Mouse (Mus musculus) layer of hippocampus, adult 9-10 months (tissue): ENCODE measurements around the gene Ypel3.
"Not testable (repeated sequence)": the region's sequence is repeated elsewhere in the genome, so short reads cannot be mapped to it uniquely, and the experiment has no call there.

Experiments used
- DNase-seq: peaks from one replicate; pipeline ENCODE4 v3.0.0; 2022; ENCODE audit warnings: low spot score

The Ypel3 gene

DNA sequence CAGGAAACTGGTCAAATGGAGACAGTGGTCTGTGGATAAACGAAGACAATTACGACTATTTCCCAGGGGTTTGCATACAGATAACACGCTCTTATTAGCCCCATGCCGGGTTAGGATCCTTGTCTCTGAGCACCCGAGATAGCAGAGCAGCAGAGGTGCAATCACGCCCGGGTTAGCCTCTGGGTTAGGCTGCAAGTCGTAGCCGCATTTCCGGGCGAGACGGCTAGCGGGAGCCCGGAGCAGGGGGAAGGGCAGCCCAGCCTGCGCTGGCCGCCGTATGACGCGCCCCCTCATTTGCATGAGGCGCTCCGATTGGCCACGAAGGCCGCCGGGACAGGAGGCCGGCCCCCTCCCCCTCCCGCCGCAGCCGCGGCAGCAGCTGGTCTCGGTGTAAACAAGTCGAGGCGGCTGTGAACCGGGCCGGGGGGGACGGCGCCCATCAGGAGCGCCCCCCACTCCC, at the start of gene Ypel3:
Ypel3 (plus strand) TSS at position 358 of the 460 bp plus-strand sequence.
- DNase-seq: no peak

DNA sequence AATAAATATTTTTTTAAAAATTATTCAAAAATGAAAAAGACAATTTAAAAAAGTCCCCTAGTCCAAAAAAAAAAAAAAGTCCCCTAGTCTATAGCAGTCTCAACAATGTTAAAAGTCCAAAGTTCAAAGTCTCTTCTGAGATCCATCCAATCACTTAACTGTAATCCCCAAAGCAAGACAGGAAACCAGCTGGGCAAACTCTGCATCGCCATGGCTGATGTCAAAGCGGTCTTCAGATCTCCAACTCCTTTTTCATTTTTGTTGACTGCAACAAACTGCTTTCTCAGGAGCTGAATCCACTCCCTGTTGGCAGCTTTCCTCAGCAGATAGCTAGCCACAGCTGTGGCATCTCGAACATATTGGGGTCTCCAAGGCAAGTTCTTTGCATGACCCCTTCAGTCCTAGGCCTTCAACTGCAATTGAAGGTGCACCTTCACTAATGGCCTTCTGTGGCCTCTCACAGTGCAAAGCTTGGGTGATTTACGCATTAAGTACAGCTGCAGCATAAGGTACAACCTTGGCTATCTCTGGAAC, 46.4 kb upstream of the Ypel3 start:
- not testable (repeated sequence) for DNase-seq

- no peak for DNase-seq
Measured at GRCm38 (mm10) chr7:126736122-126736521, 40.6 kb upstream of the Ypel3 start.

DNA sequence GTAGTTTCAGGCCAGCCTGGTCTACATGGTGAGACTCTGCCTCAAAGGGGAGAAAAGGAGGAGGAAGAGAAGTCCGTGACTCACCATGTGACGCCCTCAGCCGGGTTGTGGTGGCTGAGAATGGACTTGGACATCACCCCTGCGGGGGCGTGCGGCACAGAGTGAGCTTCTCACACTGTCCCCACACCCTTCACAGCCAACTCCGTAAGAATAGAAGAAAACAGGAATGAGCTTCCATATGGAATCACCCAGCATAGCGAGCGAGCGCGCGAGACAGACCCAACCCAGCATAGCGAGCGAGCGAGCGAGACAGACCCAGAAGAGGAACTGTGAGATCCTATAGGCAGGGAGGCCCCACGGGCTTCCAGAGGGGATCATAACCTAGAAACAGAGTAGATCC, 37.2 kb upstream of the Ypel3 start:
- DNase-seq: no peak

DNA sequence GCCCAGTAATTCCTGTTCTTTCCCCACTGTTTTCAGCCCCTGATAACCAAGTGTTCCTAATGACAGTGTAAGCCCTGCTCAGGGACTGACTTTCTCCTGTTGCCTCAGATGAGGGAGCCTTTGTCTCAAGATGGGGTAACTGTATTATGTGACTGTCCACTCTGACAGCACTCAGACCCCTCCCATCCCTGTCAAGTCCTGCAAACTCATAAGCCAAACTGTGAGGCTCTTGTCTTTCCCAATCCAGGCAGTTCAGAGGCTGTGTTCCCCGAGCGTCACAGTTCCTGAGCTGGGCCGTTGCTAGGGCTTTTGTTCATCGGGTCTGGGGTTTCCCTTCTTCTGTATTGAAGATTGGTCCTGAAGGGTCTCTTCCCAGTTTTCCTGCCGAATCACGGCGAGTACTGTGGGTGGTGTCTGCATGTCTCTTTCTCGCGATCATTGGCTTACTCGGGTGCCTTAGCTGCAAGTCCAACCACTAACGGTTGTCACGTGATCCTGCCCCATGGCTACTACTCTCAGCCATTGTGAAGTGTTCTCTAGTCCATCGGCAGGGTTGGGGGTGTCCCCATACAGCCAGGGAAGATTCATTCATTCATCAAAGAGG, 36.5 kb upstream of the Ypel3 start:
- DNase-seq: no peak

- DNase-seq: no peak
Measured at GRCm38 (mm10) chr7:126740977-126741376, 35.8 kb upstream of the Ypel3 start.

DNA sequence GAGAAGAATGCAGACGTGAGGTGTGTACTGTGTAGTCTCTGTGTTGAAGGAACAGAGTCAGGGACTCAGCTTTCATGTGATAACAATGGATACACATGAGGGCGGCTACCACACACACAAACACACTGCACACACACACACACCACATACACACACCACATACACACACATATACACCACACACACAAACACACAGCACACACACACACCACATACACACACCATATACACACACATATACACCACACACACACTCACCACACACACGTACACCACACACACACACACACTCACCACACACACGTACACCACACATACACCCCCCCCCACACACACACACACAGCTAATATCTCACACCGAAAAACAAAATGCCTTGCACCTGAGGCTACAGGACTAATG, 35.3 kb upstream of the Ypel3 start:
- DNase-seq: no peak

- DNase-seq: no peak
Measured at GRCm38 (mm10) chr7:126741964-126742482, 34.7 kb upstream of the Ypel3 start.

GRCm38 (mm10) chr7:126746066-126746465, 30.7 kb upstream of the Ypel3 start:
- no peak for DNase-seq

DNA sequence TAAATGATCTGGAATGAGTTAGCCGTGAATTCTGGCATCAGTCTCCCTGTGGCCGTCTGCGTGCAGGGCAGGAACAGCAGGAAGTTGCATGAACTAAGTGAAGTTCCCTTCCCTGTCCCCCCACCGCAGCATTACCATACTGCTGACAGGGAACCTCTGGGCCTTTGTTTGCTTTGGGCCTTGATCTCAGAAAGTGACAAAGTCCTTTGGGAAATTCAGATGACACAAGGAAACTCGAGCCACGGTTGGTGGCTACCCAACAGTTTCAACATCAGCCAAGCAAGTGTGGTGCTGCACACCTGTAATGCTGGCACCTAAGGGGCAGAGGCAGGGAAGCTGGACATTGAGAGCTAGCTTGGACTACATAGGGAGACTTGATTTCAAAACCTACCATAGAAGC, 30.0 kb upstream of the Ypel3 start:
- no peak for DNase-seq

GRCm38 (mm10) chr7:126748824-126749223, 27.9 kb upstream of the Ypel3 start:
- DNase-seq: no peak

- no peak for DNase-seq
Measured at GRCm38 (mm10) chr7:126749582-126750343, 27.0 kb upstream of the Ypel3 start.

DNA sequence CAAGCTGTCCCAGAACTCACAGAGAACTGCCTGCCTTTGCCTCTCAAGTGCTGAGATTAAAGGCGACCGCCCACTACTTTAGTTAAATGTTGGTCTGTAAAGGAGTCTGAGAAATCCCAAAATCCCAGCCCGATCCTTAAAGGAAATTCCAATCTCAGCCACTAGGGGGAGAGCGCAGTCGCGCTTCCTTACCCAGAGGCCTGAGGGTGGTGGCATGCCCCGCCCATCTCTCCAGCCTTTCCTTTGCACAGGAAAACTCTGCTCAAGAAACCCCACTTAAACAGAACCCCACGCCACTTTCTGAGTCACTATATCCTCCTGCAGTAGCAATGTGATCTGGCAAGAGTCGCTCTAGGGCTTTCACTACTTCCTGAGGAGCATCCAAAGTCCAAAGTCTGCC, 21.9 kb upstream of the Ypel3 start:
- DNase-seq: no peak

DNA sequence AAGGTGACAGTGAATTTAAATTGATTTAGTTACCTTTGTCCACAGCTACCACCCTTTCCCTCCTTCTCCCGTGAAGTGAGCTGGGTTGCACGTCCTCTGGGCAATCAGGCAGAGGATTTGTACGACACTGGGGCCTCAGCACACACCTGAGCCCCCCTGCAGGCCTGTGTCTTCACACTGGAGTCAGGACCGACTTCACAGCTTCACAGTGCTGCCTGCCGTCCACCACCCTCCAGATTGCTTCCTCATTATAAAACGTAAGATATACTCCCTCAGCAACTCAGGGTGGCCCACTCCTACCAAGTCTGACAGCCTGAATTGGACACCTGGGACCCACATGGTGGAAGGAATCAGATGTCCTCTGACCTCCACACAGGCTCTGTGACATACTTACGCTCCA, 18.2 kb upstream of the Ypel3 start:
- DNase-seq: no peak

DNA sequence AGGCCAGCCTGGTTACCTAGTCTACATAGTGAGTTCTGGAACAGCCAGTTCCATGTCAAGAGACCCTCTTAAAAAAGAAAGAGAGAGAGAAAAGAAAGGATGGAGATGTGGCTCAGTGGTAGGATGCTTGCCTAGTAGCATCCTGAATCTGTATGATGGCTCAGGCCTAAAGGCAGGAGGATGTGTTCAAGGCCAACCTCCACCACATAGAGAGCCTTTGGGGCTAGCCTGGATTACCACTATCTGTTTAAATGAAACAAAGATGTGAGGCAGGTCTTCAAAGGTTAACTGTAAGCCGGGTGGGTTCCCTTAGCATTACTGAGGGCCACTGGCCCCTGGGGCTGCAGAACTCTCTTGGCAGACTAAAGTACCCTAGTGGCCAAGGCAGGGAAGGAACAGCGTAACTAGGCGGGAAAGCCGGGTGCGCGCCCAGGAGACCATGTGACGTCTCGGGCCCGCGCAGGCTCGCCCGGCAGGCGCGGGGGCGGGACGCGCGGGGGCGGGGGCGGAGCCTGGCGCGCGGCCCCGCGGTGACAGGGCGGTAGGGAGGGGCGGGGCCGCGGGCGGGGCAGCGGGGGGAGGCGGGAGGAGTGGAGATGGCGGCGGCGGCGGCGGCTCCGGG, 17.6 kb upstream of the Ypel3 start, which contains the start of gene Mapk3:
Mapk3 (plus strand) TSS at position 552 of the 622 bp plus-strand sequence.
- DNase-seq: peak; percentile 88

- DNase-seq: no peak
Measured at GRCm38 (mm10) chr7:126759672-126760390, 16.9 kb upstream of the Ypel3 start.

GRCm38 (mm10) chr7:126760391-126760802, 16.4 kb upstream of the Ypel3 start:
- DNase-seq: no peak

- DNase-seq: no peak
Measured at GRCm38 (mm10) chr7:126760956-126761355, 15.8 kb upstream of the Ypel3 start.

DNA sequence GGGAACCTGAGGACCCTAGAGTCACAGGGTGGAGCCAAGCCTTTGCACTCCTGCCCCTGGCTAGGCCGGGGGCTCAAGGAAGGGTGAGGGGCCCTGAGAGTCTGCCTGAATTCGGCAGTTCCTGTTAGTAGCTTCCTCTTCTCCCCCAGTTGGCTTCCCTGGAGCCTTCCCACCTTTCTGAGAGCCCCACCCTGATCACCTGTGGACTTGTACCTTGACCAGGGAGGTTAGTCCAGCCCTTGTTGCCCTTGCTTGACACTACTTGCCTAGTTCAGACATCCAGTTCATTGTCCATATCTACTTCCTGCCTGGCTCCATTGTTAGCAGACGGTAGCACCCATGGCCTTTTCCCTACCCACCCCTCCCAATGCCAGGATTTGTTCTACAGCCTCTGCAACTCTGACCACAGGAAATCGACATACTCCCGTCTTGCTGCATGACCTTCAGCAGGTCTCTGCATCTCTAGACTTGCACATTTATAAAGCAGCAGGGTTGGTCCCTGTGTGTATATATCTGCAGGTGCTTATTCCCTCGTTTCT, 15.2 kb upstream of the Ypel3 start:
- DNase-seq: no peak

DNA sequence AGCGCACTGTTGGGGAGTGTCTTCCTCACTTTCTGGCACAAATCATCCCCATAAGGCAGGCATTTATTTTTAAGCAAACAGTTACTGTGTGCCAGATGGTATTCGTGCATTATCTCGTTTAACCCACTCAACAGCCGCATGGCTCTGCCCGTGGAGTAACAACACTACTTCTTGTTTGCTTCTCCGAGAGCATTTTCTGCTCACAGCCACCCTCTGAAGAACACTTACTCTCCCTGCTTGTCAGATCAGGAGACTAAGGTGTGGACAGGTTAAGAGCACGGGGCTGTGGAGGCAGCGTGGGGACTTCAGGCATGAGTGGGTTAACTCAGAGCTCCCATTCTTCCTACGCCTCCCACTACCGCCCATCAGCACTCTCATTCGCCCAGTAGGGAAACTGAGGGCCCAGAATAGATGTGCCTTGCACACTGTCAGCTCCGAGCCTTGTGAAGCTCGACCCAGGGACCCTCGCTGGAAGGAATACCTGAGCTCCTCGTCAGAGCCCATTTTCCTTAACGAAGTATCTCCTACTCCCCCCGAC, 14.2 kb upstream of the Ypel3 start:
- no peak for DNase-seq

- no peak for DNase-seq
Measured at GRCm38 (mm10) chr7:126765540-126765939, 11.2 kb upstream of the Ypel3 start.
